Mouse (Mus musculus): Measurements from ENCODE around the gene Rora.
A peak's percentile ranks its signal among the peaks of the same experiment; 100 is the strongest.

Gene Rora

GRCm38 (mm10) chr9:69349537-69349936, 696.0 kb downstream of the Rora start:
- no peak for DNase-seq (ENCODE audit: low read depth, low spot score)
- H3K27me3 ChIP-seq (ENCODE audit: control insufficient read depth, insufficient read depth, low read length, poor library complexity, severe bottlenecking) = no peaks in the 10 kb centered on the region; the same call in 1 of the 2 replicates
- H3K36me3 ChIP-seq (ENCODE audit: control insufficient read depth, insufficient read depth, low read length, poor library complexity, severe bottlenecking) = no peaks in the 10 kb centered on the region

GRCm38 (mm10) chr9:69354228-69354627, 700.6 kb downstream of the Rora start:
- H3K36me3 ChIP-seq (ENCODE audit: control insufficient read depth, insufficient read depth, low read length, poor library complexity, severe bottlenecking) = no peaks in the 10 kb centered on the region
- no peaks in the 10 kb centered on the region; the same call in 1 of the 2 replicates for H3K27me3 ChIP-seq (ENCODE audit: control insufficient read depth, insufficient read depth, low read length, poor library complexity, severe bottlenecking)
- DNase-seq (ENCODE audit: low read depth, low spot score) = no peak

GRCm38 (mm10) chr9:69357834-69358233, 704.2 kb downstream of the Rora start:
- Histone ChIP-seq H3K36me3 (ENCODE audit: control insufficient read depth, insufficient read depth, low read length, poor library complexity, severe bottlenecking) (no peaks in the 10 kb centered on the region), H3K27me3 (ENCODE audit: control insufficient read depth, insufficient read depth, low read length, poor library complexity, severe bottlenecking) (no peaks in the 10 kb centered on the region; the same call in 1 of the 2 replicates)
- DNase-seq (ENCODE audit: low read depth, low spot score) = peak; percentile 69

GRCm38 (mm10) chr9:69358797-69359196, 705.2 kb downstream of the Rora start:
- Histone ChIP-seq H3K36me3 (ENCODE audit: control insufficient read depth, insufficient read depth, low read length, poor library complexity, severe bottlenecking) (no peaks in the 10 kb centered on the region), H3K27me3 (ENCODE audit: control insufficient read depth, insufficient read depth, low read length, poor library complexity, severe bottlenecking) (no peaks in the 10 kb centered on the region; the same call in 1 of the 2 replicates)
- no peak for DNase-seq (ENCODE audit: low read depth, low spot score)

- H3K36me3 ChIP-seq (ENCODE audit: control insufficient read depth, insufficient read depth, low read length, poor library complexity, severe bottlenecking) = no peaks in the 10 kb centered on the region
- no peak for DNase-seq (ENCODE audit: low read depth, low spot score)
- H3K27me3 ChIP-seq (ENCODE audit: control insufficient read depth, insufficient read depth, low read length, poor library complexity, severe bottlenecking) = no peaks in the 10 kb centered on the region
Measured at GRCm38 (mm10) chr9:69361951-69362445, 708.4 kb downstream of the Rora start.

- H3K36me3 ChIP-seq (ENCODE audit: control insufficient read depth, insufficient read depth, low read length, poor library complexity, severe bottlenecking) = no peaks in the 10 kb centered on the region
- DNase-seq (ENCODE audit: low read depth, low spot score) = no peak
- H3K27me3 ChIP-seq (ENCODE audit: control insufficient read depth, insufficient read depth, low read length, poor library complexity, severe bottlenecking) = no peaks in the 10 kb centered on the region
Measured at GRCm38 (mm10) chr9:69362766-69363165, 709.2 kb downstream of the Rora start.

- no peak for DNase-seq (ENCODE audit: low read depth, low spot score)
- Histone ChIP-seq H3K27me3 (ENCODE audit: control insufficient read depth, insufficient read depth, low read length, poor library complexity, severe bottlenecking) (no peaks in the 10 kb centered on the region), H3K36me3 (ENCODE audit: control insufficient read depth, insufficient read depth, low read length, poor library complexity, severe bottlenecking) (no peaks in the 10 kb centered on the region)
Measured at GRCm38 (mm10) chr9:69364117-69364516, 710.5 kb downstream of the Rora start.

- H3K36me3 ChIP-seq (ENCODE audit: control insufficient read depth, insufficient read depth, low read length, poor library complexity, severe bottlenecking) = no peaks in the 10 kb centered on the region
- no peaks in the 10 kb centered on the region for H3K27me3 ChIP-seq (ENCODE audit: control insufficient read depth, insufficient read depth, low read length, poor library complexity, severe bottlenecking)
- peak; percentile 29 for DNase-seq (ENCODE audit: low read depth, low spot score)
Measured at GRCm38 (mm10) chr9:69367055-69367454, 713.5 kb downstream of the Rora start.

GRCm38 (mm10) chr9:69368071-69368470, 714.5 kb downstream of the Rora start:
- no peaks in the 10 kb centered on the region for H3K27me3 ChIP-seq (ENCODE audit: control insufficient read depth, insufficient read depth, low read length, poor library complexity, severe bottlenecking)
- DNase-seq (ENCODE audit: low read depth, low spot score) = peak; percentile 72
- H3K36me3 ChIP-seq (ENCODE audit: control insufficient read depth, insufficient read depth, low read length, poor library complexity, severe bottlenecking) = no peaks in the 10 kb centered on the region

- Histone ChIP-seq H3K36me3 (ENCODE audit: control insufficient read depth, insufficient read depth, low read length, poor library complexity, severe bottlenecking) (no peaks in the 10 kb centered on the region), H3K27me3 (ENCODE audit: control insufficient read depth, insufficient read depth, low read length, poor library complexity, severe bottlenecking) (no peaks in the 10 kb centered on the region)
- no peak for DNase-seq (ENCODE audit: low read depth, low spot score)
Measured at GRCm38 (mm10) chr9:69371046-69371724, 717.6 kb downstream of the Rora start.

- H3K27me3 ChIP-seq (ENCODE audit: control insufficient read depth, insufficient read depth, low read length, poor library complexity, severe bottlenecking) = no peaks in the 10 kb centered on the region
- H3K36me3 ChIP-seq (ENCODE audit: control insufficient read depth, insufficient read depth, low read length, poor library complexity, severe bottlenecking) = no peaks in the 10 kb centered on the region
- no peak for DNase-seq (ENCODE audit: low read depth, low spot score)
Measured at GRCm38 (mm10) chr9:69372871-69373270, 719.3 kb downstream of the Rora start.

- Histone ChIP-seq H3K36me3 (ENCODE audit: control insufficient read depth, insufficient read depth, low read length, poor library complexity, severe bottlenecking) (no peaks in the 10 kb centered on the region), H3K27me3 (ENCODE audit: control insufficient read depth, insufficient read depth, low read length, poor library complexity, severe bottlenecking) (no peaks in the 10 kb centered on the region)
- DNase-seq (ENCODE audit: low read depth, low spot score) = peak; percentile 57
Measured at GRCm38 (mm10) chr9:69376982-69377653, 723.5 kb downstream of the Rora start.

- peak; percentile 46 for DNase-seq (ENCODE audit: low read depth, low spot score)
Measured at GRCm38 (mm10) chr9:69377654-69378045, 724.1 kb downstream of the Rora start.

GRCm38 (mm10) chr9:69380546-69380945, 727.0 kb downstream of the Rora start:
- no peaks in the 10 kb centered on the region for H3K36me3 ChIP-seq (ENCODE audit: control insufficient read depth, insufficient read depth, low read length, poor library complexity, severe bottlenecking)
- DNase-seq (ENCODE audit: low read depth, low spot score) = no peak
- no peaks in the 10 kb centered on the region for H3K27me3 ChIP-seq (ENCODE audit: control insufficient read depth, insufficient read depth, low read length, poor library complexity, severe bottlenecking)

More at GRCm38 (mm10) chr9:69377654-69378045, 724.1 kb downstream of the Rora start:
- H3K27me3 ChIP-seq (ENCODE audit: control insufficient read depth, insufficient read depth, low read length, poor library complexity, severe bottlenecking) = no peaks in the 10 kb centered on the region
- H3K36me3 ChIP-seq (ENCODE audit: control insufficient read depth, insufficient read depth, low read length, poor library complexity, severe bottlenecking) = no peaks in the 10 kb centered on the region

- Histone ChIP-seq H3K36me3 (ENCODE audit: control insufficient read depth, insufficient read depth, low read length, poor library complexity, severe bottlenecking) (no peaks in the 10 kb centered on the region), H3K27me3 (ENCODE audit: control insufficient read depth, insufficient read depth, low read length, poor library complexity, severe bottlenecking) (no peaks in the 10 kb centered on the region)
- no peak for DNase-seq (ENCODE audit: low read depth, low spot score)
Measured at GRCm38 (mm10) chr9:69381741-69382140, 728.2 kb downstream of the Rora start.

All from splenic B cell, adult 2 months (primary cell).